Mouse (Mus musculus) thymus, postnatal 10 days (tissue): ENCODE measurements around the gene Siva1.
A peak's percentile ranks its signal among the peaks of the same experiment; 100 is the strongest.

Source experiments
- DNase-seq, 2 experiments: peaks; one replicate each; pipeline ENCODE4 v3.0.0; 2021; ENCODE audit warnings: low spot score in 2 of 2

The Siva1 gene

DNA sequence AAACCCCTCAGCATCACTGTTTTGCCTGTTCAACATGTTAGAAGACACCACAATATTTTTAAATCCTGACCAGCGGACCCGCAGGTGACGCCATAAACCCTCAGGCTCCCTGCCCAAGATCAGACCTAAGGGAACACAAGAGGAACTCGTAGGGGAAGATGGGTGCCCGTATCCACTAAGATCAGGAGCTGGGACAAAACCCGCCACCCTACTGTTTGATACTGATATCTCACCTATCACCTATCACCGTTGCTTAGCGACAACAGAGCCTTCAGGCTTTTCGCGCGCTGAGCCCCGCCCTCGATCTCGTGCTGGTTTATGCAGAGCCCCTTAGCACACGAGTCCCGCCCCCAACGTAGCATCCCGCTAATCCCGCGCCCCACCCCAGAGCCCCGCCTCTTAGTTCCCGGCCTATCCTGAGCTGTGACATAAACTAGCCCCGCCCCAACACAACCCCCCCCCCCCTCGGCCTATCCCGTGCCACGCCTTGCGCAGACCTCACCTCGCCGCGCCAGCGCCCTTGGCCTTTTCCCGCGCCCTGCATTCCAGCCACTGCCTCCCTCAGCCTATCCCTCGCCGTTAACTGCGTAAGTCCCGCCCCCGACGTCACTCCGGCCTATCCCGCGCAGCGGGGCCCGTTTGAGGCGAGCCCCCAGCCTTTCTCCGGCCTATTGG, at the start of gene Siva1:
Siva1 (plus strand) TSS at position 500 of the 675 bp plus-strand sequence.
- peak; percentile 94 to 98 for DNase-seq

DNA sequence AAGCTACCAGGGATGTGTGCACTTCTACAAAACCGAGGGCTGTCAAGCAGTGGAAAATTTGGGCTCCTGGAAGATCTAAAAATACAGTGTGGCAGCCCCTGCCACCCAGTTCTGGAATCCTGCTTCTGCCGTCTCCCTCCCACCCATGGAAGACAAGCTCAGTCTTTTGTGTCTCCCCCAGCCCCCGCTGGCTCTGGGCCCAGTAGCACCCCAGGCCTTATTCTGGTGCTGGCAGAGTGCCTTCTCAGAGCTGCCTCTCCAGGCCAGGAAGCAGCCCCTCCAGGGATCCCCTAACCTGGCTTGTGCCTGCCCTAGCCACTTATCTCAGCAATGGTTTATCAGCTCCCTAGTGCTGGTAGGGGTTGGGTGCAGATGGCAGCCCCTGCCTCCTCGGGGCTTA, 49.5 kb upstream of the Siva1 start:
- no peak for DNase-seq

DNA sequence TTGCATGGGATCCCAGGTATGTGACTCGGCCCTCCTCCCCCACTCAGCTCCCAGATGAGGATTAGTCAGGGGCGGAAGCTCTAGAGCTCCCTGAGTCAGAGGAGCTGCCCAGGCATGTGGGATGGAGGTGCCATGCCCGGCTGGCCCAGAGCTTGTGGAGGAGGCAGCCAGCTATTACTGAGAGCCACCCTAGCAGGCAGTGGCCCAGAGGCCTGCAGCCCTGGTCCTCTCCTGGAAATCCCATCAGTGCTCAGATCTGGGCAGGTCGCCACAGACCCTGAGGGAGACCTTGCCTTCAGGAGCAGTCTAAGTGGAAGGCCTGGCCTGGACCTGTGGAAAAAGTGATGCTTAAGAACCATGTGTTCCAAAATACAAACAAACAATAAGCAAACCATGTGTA, 48.9 kb upstream of the Siva1 start:
- no peak for DNase-seq

DNA sequence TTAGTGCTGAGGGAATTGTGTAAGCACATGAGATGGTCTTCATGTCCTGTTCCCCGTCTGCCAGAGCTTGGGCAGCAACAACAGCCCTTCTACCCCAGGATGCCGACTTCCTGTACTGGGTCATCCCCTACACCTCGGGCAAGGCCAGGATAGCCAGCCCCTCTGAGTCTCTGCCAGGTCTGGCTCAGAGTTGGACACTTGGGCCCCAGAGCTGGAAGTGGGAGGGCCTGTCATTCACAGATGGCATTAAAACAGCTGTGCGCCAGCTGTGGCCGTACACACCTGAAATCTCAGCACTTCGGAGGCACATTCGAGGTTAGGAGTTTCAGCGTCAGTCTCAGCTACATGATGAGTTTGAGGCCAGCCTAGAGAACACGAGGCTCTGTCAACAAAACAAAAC, 48.0 kb upstream of the Siva1 start:
- DNase-seq = no peak

DNA sequence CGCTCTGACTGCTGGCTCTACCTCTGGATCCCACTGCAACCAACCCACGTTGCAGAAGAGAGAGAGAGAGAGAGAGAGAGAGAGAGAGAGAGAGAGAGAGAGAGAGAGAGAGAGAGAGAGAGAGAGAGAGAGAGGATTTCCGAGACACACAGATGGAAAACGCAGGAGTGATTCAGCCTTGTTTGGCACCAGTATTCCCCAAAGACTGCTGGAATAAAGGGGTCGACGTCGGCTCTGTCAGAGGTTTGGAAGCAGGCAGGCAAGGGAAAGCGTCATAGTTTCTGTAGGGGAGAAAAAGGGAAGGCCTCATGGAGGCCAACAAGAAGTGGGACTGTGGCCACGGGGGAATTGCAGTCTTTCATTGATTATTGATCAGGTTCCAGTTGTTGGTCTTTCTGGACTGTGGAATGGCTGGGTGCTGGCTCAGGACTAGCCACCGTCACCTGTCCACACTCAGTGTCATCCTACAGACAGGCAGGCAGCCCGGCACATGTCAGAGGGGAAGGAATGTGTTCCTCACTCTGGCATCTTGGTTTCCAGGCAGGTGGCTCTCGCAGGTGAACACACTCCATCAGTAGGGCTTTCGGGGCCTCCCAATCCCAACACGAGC, 47.5 kb upstream of the Siva1 start:
- DNase-seq = no peak

DNA sequence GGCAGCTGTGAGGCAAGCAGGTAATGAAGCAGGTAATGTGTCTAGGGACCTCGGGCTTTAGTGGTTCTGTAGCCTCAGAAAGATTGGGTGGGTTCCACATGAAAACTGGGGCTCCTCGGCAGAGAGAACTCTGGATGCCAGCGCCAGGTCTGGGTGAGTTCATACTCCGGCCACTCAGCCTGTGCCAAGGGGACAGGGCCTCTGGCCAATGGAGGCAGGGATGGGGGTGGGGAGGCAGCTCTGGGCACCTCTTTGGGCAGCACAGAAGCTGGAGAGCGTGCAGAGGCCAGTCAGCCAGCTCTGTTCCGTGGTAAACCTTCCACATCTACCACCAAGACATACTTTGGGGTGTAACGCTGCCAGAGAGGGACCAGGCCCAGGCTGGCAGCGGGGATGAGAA, 46.9 kb upstream of the Siva1 start:
- no peak for DNase-seq

DNA sequence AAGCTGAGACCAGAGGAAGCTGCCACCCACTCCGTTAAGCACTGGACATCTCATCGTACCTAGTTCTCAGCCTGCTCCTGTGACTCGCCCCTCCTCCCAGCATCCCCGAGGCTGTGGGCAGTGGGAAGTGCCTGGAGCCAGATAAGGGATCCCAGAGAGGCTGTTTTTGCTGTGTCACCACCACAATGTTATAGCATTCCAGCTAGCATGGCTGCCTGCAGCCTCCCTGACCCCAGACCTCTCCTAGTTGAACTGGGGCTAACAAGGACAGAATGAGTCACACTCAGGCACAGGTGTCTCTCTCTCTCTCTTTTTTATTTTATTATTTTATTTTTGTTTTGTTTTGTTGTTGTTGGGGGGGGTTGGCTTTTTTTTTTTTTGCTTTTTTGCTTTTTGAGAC, 45.3 kb upstream of the Siva1 start:
- DNase-seq = no peak

DNA sequence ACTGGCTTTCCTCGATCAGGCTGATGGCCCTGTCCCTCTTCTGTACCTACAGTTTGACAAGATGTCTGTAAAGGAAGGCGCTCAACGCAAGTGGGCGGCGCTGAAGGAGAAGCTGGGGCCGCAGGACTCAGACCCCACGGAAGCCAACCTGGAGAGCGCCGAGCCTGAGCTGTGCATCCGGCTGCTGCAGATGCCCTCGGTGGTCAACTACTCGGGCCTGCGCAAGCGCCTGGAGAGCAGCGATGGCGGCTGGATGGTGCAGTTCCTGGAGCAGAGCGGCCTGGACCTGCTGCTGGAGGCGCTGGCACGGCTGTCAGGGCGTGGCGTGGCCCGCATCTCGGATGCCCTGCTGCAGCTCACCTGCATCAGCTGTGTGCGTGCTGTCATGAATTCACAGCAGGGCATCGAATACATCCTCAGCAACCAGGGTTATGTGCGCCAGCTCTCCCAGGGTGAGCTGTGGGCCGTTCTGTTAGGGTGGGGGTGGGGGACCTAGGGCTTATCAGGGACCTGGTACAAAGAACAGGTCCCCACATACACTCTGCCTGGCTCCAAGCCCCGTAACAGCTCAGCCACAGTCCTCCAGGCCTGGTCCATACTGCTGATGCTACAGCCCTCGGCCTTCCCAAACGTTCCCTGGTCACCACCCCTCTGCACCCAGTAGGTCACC, 44.4 kb upstream of the Siva1 start:
- DNase-seq = no peak

DNA sequence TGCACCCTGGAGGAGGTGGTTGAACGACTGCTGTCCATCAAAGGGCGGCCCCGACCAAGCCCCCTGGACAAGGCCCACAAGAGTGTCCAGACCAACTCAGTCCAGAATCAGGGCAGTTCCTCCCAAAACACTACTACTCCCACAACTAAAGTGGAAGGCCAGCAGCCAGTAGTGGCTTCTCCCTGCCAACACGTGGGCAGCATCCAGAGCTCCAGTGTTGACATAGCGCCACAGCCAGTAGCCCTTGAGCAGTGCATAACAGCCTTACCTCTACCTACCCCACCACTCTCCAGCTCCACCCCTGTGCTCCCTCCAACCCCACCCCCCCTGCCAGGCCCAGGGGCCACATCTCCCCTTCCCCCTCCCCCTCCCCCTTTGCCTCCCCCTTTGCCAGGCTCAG, 40.5 kb upstream of the Siva1 start:
- no peak for DNase-seq

DNA sequence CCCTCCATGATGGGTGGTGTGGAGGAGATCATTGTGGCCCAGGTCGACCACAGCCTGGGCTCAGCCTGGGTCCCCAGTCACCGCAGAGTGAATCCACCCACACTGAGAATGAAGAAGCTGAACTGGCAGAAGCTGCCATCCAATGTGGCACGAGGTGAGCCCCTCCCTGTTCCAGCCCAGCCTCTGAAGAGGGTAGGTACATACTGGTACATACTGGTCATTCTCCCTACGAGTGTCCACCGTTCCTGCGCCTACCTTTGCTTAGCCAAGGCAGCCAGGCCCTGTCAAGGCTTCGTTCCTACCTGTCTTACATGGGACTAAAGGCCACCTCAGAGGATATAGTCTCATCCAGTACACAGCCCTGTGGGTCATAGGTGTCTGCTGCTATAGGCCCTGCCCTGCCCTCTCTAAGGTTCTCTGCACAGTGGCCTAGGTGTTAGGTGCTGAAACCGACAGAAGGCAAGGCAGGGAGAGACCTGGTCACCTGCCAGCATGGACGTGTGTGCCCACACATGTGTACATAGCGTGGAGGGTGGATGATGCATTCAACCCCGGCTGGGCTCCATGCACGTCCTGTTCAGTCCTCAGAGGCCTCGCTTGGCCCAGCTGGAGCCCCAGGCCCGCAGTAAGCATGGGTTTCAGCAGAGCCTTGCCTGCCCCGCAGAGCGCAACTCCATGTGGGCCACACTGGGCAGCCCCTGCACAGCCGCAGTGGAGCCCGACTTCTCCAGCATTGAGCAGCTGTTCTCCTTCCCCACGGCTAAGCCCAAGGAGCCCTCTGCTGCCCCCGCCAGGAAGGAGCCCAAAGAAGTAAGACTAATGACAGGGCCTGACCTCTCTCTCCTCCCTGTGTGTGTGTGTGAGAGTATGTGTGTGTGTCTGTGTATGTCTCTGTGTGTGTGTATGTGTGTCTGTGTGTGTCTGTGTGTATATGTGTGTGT, 39.5 kb upstream of the Siva1 start:
- peak in 1 of 2 experiments; percentile 40 for DNase-seq

DNA sequence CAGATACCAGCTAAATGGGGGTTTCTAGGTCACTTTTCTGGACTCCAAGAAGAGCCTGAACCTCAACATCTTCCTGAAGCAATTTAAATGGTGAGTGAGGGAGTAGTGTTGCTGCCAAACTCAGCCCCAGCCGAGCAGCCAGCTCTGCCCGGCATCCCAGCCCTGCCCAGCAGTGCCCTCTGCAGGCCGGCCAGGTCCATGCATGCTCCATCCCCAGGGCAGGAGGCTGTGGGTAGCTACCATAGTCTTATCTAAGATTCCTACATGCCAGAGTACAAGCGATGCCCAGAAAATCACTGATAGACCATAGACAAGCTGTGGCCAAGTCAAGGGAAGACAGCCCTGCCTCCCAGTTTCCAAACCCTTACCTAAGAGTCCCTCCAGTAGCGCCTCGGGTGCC, 38.7 kb upstream of the Siva1 start:
- peak; percentile 49 to 81 for DNase-seq

DNA sequence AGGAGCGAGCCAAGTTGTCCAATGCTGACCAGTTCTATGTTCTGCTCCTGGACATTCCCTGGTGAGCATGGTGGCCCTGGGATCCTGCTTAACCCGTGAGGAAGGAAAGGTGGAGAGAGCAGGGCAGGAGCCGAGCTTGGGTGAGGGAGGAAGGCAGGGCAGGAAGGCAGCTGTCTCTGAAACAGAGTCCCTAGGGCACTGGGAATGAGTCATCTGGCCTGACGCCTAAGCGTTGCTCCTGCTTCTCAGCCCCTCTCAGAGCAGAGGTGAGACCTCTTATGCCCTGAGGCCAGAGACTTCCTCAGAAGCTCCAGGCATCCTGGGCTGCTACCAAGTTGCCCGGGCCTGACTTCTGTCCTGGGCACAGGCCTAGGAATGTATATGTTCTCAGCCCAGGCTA, 37.5 kb upstream of the Siva1 start:
- DNase-seq = no peak

DNA sequence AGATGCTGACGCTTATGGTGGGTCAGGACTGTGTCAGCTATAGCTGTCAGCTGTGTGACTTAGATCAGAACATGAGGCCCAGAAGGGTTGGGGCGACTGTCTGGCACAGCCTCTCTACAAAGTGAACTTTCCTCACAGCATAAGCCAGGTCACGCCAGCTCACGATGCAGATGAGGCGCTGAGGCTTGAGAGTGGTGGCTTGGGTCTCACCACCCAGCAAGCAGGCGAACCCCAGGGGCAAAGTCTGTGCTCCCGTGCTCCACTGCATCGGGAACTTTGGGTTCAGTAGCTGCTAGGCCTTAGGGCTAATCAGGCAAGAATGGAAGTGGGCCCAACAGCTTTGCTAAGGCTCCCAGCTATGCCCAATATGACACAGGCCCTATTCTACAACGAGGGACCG, 35.4 kb upstream of the Siva1 start:
- no peak for DNase-seq

DNA sequence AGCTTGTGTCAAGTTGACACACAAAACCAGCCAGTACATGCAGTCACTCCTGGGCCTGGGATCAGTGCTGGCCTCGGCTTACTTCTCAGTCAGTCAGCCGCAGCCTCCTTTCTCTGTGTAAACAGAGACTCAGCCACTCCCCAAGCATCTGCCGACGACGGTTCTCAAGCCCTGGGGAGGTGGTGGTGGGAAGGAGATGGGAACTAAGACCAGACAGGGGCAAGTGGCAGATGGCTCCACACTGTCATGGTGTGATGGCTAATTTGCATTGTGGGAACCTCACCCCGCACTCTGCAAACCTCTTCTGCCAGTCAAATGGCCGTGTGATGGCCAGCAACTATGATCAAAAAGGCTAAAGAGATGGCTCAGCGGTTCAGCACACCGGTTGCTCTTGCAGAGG, 27.8 kb upstream of the Siva1 start:
- no peak for DNase-seq

DNA sequence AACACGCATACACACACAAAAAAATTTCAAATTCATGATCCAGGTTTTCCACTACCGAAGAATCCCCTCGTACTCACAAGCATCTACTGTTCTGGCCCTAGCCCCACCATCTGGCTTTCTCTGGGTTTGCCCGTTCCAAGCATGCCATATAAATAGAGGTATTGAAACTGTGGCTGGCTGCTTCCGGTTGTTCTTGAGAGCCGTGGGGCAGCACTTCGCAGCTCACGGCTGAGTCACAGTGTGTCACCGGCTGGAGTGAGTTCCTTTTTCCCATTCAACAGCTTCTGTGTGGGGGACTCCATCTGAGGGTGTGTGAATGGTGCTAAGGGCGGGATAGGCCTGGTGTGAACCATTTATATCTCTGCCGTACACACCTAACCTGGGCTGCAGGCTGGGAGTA, 27.3 kb upstream of the Siva1 start:
- DNase-seq = peak in 1 of 2 experiments; percentile 15

DNA sequence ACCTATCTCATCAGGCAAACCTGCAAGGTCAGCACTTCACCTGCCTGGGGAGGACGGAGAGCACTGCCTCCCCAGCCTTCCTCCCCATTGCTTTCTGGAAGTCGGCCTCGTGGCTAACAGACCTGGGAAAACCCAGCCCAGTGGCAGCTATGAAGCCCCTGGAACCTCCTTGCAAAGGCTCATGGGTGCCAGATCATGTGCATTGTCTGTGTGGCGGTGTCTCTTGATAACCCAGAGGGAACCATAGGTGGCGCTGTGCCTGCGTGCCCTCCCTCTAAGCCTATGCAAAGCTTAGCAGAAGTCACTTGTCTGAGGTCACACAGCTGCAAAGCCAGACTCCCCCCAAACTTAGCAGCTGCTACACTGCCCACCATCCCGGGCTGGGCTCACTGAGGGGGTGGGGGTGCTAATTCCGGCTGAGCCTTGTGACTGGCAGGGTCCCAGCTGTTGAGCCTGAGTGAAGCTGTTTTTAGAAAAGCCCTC, 26.5 kb upstream of the Siva1 start:
- DNase-seq = peak; percentile 86 to 88

DNA sequence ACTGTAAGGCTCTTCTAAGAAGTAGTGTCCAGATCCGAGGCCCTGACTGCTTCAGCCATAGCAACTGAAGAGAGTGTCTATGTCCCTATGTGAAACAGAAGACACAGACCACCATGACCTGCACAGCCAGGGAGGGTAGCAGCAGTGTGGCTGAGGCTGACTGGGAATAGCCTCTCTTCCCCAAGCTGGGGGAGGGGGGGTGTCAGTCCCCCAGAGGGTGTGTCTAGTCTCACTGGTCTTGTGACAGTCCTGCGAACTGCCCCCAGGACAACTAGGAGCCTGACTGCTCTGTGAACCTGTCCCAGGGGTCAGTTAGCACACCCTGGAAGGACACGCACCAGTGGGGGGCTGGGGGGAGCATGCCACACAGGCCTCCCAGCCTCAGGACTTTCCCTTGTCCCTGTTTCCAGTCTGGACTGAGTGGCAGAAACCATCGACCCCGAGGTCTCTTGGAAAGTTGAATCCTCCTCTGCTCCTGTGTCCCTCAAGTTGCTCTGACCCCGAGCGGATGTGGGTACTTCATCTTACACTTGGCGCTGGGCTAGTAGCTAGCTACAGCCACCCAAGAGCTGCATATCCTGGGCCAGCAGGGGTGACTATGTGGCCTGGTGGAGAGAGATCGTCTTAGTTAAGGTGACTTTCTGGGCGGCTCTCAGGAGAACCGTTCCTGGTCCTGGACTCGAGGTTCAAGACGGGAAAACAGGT, 25.3 kb upstream of the Siva1 start:
- DNase-seq = peak; percentile 39 to 40

DNA sequence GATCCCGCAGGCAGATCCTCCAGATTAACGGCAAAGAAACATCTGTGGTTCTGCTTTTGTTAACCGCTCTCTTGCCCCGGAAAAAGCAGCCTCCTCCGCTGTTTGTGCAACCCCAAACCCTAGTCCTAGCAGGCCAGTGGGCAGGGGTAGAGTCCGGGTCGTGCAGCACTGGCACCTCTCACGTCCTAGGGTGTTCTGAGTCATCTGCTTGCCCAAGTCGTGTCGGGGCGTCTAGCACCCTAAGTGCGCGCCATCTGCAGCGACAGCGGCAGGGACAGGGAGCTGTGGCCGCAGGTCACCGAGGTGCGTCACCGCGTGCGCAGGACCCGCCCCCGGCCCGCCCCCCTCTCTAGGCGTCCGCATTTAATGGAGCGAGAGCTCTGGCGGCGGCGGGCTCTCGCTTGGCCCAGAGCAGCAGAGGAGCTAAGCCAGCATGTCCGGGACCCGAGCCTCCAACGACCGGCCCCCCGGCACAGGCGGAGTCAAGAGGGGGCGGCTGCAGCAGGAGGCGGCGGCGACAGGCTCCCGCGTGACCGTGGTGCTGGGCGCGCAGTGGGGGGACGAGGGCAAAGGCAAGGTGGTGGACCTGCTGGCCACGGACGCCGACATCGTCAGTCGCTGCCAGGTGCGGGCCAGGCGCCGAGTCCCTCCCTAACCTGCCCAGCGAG, 24.7 kb upstream of the Siva1 start, which contains the start of gene Adssl1:
Adssl1 (plus strand) TSS at position 360 of the 668 bp plus-strand sequence.
- DNase-seq = peak; percentile 38 to 41

DNA sequence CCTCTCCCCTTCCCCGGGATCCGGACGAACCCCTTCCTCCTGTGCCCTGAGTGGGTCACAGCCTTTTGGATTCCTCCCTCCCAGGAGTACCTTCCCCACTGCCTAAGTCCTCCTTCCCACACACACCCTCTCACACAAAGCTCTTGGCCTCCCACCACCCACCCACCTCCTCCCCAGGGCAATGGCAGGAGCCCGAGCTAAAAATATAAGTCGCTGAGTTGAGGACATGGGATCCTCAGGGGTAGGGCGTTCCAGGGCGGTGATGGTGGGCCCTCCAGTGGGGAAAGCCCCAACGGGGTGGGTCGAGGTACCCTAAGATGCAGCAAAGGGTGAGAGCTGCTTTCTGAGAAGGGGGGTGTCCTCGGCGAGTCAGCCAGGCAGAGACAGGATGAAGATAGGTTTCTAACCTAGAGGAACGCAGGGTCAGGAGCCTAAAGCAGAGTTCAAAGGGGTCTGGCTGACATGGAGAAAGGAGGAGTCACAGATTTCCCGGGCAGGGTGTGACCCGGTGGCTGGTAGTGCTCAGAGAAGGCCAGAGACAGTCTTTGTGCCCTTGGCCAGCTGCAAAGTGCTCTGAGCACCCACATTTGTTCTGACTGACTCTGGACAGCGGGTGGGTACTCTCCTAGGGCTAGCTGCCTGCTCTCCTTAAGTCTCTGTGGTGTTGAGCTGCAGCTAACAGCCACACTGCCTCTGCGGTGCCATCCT, 24.0 kb upstream of the Siva1 start:
- peak in 1 of 2 experiments; percentile 25 for DNase-seq

DNA sequence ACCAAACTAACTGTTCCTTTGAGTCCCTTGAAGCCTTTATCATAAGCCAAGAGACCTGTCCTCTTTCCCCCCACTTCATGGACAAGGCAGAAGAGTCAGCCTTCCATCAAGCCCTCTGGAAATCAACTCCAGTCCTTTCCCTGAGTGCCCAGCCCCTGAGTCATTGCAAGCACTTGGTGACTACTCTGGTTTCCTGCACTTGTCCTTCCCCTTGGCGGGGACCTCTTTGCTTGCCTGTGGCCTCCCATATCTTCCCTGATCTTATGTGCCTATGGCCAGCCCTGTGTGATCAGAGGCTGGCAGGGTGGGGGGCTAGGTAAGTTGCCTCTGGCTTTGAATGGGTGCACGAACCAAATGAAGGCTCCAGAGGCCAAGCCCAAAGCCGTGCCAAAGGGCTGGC, 22.6 kb upstream of the Siva1 start:
- no peak for DNase-seq
